Mouse (Mus musculus) spleen, postnatal 36 days (tissue): ENCODE measurements around the gene Krtap5-1.
A peak's percentile ranks its signal among the peaks of the same experiment; 100 is the strongest.
"Not testable (repeated sequence)": the region's sequence is repeated elsewhere in the genome, so short reads cannot be mapped to it uniquely, and the experiment has no call there.

Experiments
- DNase-seq, 2 experiments: peaks; one replicate each; pipeline ENCODE4 v3.0.0; 2022; ENCODE audit warnings: low spot score in 2 of 2, mixed read lengths in 1 of 2

Gene Krtap5-1

DNA sequence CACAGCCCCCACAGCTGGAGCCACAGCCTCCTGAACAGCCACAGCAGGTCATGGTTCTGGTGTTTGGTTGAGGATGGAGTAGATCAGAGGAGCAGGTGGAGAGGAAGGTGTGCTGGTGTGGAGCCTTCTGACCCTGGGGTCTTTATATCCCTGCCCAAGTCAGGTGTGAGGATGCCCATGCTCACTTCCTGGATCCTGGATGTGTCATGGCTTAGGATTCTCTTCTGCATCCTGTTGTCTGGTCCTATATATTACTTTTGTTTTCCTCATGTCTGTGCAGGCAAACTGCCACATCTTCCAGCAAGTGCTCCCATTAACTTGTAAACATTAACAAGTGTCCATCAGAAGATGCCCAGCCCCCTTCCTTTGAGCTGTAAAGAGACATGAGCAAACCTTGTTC is at the start of gene Krtap5-1:
Gene Krtap5-1, minus strand, starts transcription at position 101 of the 400 bp plus-strand sequence.
- not testable (repeated sequence) for DNase-seq

GRCm38 (mm10) chr7:142342247-142342640 is 45.3 kb upstream of the Krtap5-1 start:
- no peak for DNase-seq

GRCm38 (mm10) chr7:142341564-142342246 is 44.8 kb upstream of the Krtap5-1 start:
- DNase-seq = no peak

GRCm38 (mm10) chr7:142340269-142340970 is 43.5 kb upstream of the Krtap5-1 start:
- DNase-seq = peak; percentile 74 to 76

GRCm38 (mm10) chr7:142335151-142335550 is 38.2 kb upstream of the Krtap5-1 start:
- DNase-seq = no peak

DNA sequence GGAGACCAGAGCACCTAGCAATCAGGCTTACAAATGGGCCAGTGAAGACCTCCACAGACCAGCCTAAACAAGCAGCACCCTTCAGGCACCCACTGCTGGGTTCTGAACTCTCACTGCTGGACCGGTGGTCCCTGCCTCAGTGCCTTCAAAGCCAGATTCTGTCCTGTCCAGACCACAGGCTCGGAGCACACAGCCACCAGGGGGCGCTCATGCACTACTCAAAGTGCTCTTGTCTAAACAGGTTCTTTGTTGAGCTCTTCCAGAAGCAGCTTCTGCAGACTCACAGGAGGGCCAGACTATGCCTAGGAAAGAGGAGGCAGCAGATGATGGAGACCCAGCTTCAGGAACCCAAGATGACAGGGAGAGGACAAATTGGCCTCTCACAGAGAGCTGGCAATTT is 37.3 kb upstream of the Krtap5-1 start:
- DNase-seq = peak; percentile 64 to 77

- DNase-seq = not testable (repeated sequence)
Measured at GRCm38 (mm10) chr7:142332741-142333140, 35.8 kb upstream of the Krtap5-1 start.

DNA sequence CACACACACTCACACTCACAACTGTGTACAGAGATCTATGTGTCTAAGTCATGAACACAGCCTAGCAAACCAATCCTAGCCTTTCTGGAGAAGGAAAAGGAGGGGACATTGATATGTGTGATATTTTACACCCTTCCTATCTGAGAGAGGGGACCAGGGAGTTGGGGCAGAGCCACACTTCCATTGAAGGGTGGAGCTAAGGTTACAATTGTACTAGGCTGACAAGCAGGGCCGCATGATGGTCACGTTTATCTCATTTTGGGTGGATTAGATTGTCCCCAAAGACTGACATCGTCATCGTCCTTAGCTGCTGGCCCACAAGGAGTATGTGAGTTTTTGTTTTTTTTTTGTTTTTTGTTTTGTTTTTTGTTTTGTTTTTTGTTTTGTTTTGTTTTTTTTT is 34.4 kb upstream of the Krtap5-1 start:
- DNase-seq = no peak

DNA sequence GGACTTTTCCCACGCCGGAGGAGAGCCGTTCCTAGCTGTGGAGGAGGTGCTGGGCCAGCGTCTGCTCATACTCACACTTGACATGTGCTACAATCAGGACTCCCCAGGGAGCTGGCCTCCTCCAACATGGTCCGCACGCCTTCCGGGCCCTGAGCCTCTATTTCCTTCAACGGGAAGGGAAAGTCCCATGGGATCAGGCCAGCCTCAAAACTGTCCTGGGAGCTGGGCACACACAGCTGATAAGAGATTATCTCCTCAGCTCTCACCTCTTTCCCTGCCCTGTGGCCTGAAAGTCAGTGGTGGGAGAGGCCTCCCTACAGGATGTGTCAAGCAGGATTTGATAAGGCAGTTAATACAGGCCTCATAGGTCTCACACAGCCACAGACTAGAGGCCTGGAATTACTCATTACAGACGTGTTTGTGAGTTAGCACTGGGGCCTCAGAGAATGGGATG is 33.4 kb upstream of the Krtap5-1 start:
- DNase-seq = no peak

- DNase-seq = no peak
Measured at GRCm38 (mm10) chr7:142328507-142328906, 31.6 kb upstream of the Krtap5-1 start.

GRCm38 (mm10) chr7:142326714-142327445 is 30.0 kb upstream of the Krtap5-1 start:
- no peak for DNase-seq

- no peak for DNase-seq
Measured at GRCm38 (mm10) chr7:142323396-142324117, 26.6 kb upstream of the Krtap5-1 start.

DNA sequence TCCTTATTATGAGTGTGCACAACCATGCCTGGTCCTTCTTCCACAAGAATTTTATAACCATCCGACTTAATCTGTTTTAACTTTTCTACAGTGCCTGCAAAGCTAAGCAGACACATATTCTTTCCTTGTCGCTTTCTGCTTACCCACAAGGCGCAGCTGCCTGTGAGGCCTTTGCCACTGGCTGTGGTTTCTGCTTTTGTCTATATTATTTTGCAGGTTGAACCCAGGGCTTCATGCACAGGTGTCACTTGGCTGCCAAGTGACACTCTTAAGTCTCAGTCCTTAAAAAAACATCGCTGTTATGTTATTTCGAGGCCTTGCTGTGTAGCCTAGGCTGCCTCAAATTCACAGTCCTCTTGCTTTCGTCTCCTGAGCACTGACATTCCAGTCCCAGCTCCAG is 25.7 kb upstream of the Krtap5-1 start:
- DNase-seq = no peak

GRCm38 (mm10) chr7:142321637-142322306 is 24.9 kb upstream of the Krtap5-1 start:
- not testable (repeated sequence) for DNase-seq

GRCm38 (mm10) chr7:142320906-142321305 is 24.0 kb upstream of the Krtap5-1 start:
- DNase-seq = no peak

DNA sequence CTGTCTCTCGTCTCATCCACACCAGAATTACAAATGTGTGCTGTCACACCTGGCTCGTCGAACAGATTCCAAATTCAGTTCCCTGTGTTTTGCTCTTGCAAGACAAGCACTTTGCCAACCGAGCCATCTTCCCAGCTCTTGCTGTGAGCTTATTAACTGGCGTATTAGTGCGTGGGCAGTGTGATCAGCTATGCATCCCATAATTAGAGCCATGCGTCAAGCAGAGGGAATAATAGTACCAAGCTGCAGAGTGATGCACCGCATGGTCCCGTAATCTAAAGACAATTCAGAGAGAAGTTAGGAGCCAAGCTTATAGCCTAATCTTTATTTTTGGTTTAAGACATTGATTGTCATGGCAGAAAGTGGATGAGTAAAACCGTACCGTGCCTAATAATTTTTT is 22.2 kb upstream of the Krtap5-1 start:
- no peak for DNase-seq

GRCm38 (mm10) chr7:142317216-142317615 is 20.3 kb upstream of the Krtap5-1 start:
- no peak for DNase-seq

GRCm38 (mm10) chr7:142316558-142316957 is 19.6 kb upstream of the Krtap5-1 start:
- no peak for DNase-seq

DNA sequence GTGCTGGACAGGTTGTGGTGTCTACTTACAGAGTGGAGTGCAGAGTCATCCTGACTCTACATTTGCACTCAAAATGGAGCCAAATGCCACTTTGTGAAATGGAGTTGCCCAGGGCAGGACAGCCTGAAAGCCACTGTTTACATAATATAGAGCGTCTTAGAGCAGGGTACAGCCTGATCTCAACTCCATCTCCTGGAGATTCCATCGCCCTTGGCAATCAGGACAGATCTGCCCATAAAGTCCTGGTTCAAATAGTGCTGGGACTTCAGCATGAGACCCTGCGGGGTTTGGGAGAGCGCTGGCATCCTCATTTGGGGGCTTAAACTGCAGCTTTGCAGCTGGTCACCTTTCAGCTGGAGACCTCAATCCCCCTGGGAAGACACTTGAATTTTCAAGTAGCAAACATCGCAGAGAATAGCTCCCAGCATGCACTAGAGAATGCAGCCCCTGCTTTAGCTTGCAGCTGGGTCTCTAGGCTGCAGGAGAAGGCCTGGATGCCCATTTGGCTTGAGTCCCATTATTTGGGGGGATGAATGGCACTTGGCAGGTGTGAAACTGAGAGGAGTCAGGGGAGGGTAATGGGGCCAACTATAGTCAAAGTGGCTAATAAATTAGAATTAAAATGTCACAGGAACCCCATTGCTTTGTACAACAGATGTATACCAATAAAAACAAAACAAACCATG is 17.8 kb upstream of the Krtap5-1 start:
- DNase-seq = no peak

DNA sequence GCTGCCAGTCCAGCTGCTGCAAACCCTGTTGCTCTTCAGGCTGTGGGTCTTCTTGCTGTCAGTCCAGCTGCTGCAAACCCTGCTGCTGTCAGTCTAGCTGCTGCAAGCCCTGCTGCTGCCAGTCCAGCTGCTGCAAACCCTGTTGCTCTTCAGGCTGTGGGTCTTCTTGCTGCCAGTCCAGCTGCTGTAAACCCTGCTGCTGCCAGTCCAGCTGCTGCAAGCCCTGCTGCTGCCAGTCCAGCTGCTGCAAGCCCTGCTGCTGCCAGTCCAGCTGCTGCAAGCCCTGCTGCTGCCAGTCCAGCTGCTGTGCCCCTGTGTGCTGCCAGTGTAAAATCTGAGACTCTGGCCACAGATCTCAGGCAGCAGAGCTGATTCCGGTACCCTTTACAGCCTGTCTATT is 7.0 kb upstream of the Krtap5-1 start:
- not testable (repeated sequence) for DNase-seq

- no peak for DNase-seq
Measured at GRCm38 (mm10) chr7:142303249-142303648, 6.3 kb upstream of the Krtap5-1 start, which contains the start of gene Krtap5-4. TSS of gene Krtap5-4 (plus strand) at chr7:142303549.
